Mouse (Mus musculus) thymus, adult 18-20 months (tissue): Measurements from ENCODE around the gene Atp8b4.

Source experiments
- DNase-seq, 2 experiments: peaks; one replicate each; pipeline ENCODE4 v3.0.0; 2022; ENCODE audit warnings: mixed read lengths in 2 of 2

The Atp8b4 gene

DNA sequence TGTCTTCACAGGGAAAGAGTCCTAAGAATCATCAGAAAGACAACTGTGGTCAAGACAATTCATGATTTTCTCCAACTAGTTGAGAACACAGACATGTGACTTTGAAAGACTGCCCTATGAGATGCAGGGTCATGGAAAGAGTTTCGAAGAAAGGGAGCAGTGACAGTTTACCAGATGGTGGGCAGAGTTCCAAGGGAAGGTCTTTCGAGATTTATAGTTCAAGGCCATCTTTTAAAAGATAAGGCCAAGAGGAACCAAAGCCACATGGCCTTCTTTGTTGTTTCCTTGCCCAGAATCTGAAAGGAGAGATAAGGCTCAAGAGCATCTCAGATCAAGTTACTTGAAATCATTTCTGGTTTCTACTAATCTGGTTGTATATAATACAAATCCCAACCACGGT is 225.0 kb downstream of the Atp8b4 start:
- DNase-seq, result no peak

DNA sequence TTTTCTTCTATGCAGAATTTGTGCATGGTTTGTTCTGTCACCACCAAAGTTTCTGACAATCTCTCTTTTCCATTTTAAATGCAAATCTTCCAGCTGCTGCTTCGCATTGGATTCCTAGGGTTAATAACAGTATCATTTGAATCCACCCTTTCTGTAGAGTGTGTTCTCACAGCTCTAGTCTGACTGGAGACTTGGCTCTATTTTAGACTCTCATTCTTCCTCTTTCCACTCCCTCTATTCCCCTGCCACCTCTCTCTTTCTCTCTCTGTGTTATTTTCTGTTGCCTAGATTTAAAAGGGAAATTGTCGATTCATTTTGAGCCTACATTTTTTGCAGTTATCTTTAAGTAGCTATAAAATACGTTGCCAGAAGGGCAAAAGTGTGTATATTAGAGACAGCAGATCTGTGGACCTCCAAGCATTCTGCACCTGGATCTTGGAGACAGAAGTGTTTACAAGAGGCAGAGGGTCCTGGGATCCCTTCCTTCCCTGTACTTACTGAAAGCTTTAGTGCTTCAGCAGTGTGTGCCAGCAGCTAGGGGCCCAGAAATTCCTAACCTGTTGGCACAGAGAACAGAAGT is 225.6 kb downstream of the Atp8b4 start:
- no peak for DNase-seq

DNA sequence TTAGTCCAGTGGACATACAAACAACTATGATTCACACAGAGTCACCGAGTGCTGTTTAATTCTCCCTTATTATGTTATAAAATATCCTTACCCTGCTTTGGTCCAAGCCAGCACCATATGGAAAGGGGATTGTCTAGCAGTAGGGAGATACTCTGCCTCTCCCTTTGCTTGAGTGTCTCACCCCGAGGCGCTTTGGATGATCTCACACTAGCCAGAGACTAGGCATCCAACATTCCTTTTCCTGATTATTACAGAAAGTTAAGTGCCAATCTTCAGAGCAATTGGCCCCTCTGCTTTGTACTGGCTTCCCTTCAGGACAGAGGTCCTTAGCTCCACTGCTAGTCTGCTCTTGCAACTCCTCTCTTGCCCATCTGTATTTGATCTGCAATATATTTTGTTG is 226.2 kb downstream of the Atp8b4 start:
- DNase-seq, result no peak
